Mouse (Mus musculus) CH12F3 (cell line): ENCODE measurements around the gene Acsbg2.

Source experiments
- in situ Hi-C: fragments of 300-500 bp; cut with MboI; formaldehyde crosslinking; loops from 2 replicates; pipeline ENCODE4 v1.14.3; 2020; ENCODE audit warnings: low sequenced_read_pairs

The Acsbg2 gene

GRCm38 (mm10) chr17:56872512-56872911 is 1.7 kb downstream of the Acsbg2 start:
- in situ Hi-C loops, result no loop called here

DNA sequence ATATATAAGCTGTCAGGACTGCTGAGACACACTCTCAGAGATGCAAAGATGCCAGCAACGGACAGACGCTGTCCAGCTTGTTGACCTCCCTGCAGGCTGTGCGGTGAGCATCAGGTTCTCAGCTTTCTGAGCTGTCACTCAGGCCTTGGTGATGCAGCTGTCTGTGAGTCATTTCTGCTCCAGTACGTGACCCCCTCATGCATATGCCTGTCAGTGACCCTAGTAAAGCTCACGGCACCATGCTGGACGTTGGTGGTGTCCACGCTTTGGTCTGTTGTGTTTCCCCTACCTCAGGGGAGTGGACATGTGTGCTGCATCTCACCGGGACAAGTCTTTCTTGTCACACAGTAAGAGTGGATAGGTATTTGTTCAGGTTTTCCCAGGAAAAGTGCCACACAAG is 2.5 kb downstream of the Acsbg2 start:
- in situ Hi-C loops, result no loop called here

DNA sequence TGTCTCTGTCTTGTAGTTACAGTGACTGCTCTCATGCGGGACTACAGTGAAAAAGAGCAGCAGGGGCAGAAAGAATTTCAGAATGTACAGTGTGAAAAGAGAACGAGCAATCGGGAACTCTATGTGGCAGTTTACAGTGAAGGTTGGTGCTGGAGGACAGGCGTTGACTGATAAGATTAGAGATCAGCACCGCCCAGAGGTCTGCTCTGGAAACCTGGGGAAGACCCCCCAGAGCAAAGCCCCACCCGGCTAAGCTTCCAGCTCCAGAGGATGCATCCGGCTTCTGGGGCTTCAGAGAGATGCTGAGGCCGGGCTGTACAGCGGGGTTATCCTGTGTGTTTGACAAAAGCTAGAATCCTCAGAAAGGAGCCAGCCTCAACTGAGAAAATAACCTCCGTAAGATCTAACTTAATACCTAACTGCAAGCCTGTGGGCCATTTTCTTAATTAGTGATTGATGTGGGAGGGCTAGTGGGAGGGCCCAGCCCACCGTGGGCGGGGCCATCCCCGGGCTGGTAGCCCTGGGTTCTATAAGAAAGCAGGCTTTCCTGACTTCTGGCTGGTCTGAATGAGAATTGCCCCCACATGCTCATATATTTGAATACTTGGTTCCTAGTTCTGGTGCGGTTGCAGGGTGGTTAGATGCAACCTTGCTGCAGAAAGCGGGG is 3.8 kb downstream of the Acsbg2 start:
- in situ Hi-C loops, result no loop called here

- in situ Hi-C loops, result no loop called here
Observed at GRCm38 (mm10) chr17:56869481-56869977, 4.7 kb downstream of the Acsbg2 start.

GRCm38 (mm10) chr17:56866071-56866470 is 8.2 kb downstream of the Acsbg2 start:
- in situ Hi-C loops, result no loop called here

GRCm38 (mm10) chr17:56861197-56861596 is 13.1 kb downstream of the Acsbg2 start:
- in situ Hi-C loops, result no loop called here

- in situ Hi-C loops, result no loop called here
Observed at GRCm38 (mm10) chr17:56858922-56859321, 15.3 kb downstream of the Acsbg2 start.

DNA sequence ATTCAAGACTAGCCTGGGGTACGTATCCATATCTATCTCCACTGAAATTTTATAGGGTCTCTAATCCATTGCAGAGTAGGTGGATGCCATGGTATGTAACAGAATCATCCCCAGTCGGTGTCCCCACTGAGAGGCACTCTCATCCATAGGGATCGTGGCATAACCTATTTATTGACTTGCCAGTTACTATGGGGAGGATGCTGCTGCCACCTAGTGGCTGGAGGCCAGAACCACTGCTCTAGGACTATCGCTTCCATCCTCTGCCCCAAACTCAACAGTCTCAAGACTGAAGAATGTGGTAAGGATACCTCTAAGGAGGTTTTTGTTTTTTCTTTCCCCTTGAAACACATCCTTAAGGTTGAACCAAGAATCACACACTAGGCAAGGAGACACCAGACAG is 16.0 kb downstream of the Acsbg2 start:
- in situ Hi-C loops, result no loop called here

- in situ Hi-C loops, result no loop called here
Observed at GRCm38 (mm10) chr17:56855421-56855820, 18.8 kb downstream of the Acsbg2 start.

DNA sequence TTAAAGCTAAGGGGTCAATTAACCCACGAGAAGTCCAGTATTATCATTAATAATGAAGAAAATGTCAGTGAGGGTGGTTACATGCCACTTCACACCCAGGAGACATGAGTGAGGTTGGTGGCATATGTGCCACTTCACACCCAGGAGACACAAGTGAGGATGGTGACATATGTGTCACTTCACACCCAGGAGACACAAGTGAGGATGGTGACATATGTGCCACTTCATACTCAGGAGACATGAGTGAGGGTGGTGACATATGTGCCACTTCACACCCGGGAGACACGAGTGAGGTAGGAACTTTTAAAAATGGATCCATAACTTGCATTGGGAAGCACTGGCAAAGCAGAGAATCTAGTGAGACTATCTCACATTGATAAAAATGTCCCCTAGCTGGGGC is 23.1 kb downstream of the Acsbg2 start:
- in situ Hi-C loops, result no loop called here

- in situ Hi-C loops, result no loop called here
Observed at GRCm38 (mm10) chr17:56849710-56850109, 24.5 kb downstream of the Acsbg2 start.

- in situ Hi-C loops, result no loop called here
Observed at GRCm38 (mm10) chr17:56848785-56849184, 25.5 kb downstream of the Acsbg2 start.

- in situ Hi-C loops, result no loop called here
Observed at GRCm38 (mm10) chr17:56843678-56844077, 30.6 kb downstream of the Acsbg2 start.

DNA sequence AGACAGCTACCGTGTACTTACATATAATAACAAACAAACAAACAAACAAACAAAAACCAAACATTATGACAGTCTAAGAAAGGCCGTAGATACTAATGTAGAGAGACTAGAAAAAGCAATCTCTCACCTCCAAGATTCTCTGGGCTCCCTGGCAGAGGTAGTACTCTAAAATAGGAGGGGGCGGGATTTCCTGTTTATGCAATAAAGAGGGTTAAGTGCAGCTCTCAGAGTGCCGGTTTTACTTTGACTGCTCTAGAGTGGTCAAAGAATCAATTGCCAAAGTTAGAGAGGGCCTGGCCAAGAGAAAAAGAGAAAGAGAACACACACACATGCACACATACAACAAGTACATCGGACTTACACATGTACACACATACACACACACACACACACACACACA is 32.1 kb downstream of the Acsbg2 start:
- in situ Hi-C loops, result no loop called here

DNA sequence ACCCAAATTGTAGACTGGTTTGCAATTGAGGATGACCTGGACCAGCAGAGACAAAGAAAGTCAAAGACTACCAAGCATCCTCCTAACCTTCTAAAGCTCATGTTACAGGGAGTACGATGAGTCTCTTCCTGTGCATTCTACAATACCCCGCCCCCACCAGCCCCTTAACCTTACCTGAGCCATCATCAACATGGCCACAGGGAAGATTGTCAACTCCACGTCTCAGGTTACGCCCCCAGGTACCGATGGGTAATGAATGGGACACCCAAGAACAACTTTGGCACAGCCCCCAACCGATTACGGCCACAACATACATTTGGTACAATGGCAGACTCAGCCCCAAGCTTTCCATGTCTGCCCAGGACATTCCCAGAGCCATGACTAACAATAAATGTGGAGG is 33.7 kb downstream of the Acsbg2 start:
- in situ Hi-C loops, result no loop called here

- in situ Hi-C loops, result no loop called here
Observed at GRCm38 (mm10) chr17:56836336-56836735, 37.9 kb downstream of the Acsbg2 start.

- in situ Hi-C loops, result no loop called here
Observed at GRCm38 (mm10) chr17:56833381-56833780, 40.9 kb downstream of the Acsbg2 start.

DNA sequence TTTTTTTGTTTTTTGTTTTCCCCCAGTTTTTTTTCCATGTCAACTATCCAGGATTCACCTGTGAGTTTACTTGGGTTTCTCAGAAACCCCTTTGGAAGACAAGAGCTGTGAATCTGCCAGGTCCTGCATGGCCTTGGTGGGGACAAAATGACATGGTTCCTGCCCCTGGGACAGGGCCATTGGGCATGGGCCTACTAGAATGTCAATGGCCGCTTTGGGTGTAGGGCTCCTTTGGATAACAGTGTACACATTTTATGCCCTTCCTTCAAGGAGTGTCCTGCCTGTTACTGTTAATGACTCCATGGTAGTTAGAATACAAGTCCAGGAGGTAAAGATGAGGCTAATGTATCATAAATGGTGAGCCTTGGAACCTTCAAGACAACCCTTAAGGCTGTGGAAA is 41.3 kb downstream of the Acsbg2 start:
- in situ Hi-C loops, result no loop called here

DNA sequence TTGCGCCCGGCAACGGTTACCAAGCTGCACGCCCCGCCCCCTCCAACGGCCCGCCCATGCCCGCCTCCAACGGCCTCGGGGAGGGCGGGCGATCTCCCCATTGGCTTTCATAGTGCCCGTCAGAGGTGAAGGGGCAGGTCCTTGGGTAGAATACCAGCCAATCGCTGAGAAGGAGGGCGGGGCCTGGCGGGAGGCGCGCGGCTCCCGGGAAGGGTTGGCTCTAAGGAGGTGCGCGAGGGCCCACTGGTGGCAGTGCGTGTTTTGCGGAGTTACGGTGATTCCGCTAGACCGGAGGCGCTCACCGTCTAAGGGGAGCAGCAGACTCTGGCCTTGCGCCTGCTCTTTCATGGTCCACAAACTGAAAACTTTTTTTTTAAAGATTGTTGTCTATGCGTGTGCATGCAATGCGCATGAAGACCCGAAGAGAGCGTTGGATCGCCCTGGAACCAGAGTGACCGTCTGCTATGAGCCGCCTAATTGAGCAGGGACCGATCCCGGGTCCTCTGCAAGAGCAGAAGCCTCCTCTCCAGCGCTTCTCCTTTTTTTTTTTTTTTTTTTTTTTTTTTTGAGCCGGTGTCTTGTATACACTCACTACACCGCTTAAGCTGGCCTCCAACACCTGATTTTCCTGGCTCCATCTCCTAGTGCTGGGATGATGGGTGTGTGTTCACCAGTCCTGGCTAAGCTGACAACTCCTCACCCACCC is 43.0 kb downstream of the Acsbg2 start:
- in situ Hi-C loops, result no loop called here

- in situ Hi-C loops, result no loop called here
Observed at GRCm38 (mm10) chr17:56830411-56831110, 43.7 kb downstream of the Acsbg2 start, which contains the start of gene Rfx2. Rfx2 (minus strand) TSS chr17:56831013.

DNA sequence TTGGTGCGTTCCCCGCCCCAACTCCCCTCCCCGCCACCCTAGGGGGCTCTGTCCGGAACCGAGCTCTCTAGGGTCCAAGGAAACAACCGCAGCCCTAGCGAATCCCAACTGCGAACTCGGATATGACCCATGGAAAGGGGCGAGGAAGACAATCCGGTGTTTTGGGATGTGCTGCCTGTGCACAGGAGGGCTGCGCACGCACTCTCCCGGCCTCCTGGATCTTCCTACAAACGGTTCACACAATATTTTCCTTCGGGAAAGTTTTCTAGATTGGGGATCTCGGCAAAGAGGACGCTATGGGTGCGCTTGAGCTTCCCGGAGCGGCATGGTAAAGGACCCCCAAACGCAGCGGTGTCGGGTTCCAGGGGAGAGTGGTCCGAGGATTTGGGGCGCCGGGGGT is 44.5 kb downstream of the Acsbg2 start:
- in situ Hi-C loops, result loop anchor here (5.0 kb wide), 1 partner anchor 53 kb away; no protein-coding TSS in a partner anchor

DNA sequence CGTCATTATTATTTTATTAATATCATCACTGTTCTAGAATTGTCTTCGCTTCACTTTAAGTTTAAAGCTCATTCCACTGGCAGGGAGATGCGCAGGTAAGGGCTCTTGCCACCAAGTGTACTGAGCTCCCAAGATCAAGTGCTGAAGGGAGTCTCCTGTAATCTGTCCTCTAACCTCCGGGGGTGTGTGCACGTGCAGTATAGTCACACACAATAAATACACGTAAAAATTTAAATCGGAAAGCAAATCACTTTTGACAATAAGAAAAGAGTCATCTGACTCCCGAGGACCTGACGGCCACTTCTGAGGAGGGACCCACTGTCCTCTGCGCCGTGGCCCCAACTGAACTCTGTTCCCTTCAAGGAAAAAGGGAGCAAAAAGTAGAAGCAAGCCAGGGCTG is 45.1 kb downstream of the Acsbg2 start:
- in situ Hi-C loops, result loop anchor here (5.0 kb wide), 1 partner anchor 53 kb away; no protein-coding TSS in a partner anchor
